Mouse (Mus musculus) lung, postnatal 10 days (tissue): ENCODE results near the gene Mical1.

Experiments used
- DNase-seq: peaks from one replicate; pipeline ENCODE4 v3.0.0; 2021

Gene Mical1

DNA sequence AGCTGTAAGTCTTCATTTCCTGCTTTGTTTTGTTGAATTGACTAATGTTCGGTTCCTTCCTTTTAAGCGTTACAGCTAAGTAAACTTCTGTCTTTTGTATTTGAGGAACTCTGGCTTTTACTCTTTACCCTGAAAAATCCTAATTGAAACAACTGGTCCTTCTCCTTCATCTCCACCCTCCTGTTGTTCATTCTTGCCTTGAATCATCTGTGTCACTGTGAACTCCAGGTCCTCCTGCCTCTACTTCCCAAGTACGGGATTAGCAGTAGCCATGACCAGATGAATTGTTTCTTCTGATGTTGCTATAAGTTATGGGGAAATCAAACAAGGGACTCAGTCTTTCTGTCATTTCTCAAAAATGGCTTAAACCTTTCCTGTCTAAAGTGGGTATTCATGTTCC, 47.3 kb downstream of the Mical1 start:
- DNase-seq: no peak

DNA sequence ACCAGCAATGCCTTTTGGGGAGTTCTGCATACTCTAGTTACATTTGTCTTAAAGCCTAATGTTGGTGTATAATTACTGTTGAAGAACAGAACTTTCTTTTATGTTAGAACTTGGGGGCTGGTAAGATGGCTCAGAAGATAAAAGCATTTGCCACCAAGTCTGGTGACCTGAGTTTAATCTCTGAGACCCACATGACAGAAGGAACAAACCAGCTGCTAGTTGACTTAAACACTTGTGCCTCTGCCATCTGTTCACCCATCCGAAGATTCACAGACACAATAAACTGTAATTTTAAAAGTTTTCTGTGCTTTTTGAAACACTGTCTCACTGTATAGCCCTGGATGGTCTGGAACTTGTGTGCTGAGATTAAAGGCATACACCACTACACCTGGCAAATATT, 49.6 kb downstream of the Mical1 start:
- DNase-seq: no peak

DNA sequence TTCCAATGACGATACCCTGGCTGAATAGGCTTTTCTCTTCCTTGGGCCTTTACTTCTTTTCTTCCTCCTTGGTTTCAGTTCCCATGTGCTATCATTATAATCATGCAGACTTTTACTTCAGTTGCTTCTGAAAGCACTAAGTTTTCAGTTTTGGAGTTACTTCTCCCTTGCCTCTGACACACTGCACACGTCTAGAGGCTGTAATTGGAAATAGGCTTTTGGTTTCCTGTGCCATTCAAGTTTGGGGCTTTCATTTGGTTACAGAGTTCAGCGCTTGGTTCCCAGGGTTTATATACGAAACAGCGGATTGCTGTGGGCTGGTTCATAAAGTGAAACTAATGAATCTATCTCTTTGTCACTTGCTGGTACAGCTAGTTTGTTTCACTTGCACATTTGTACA, 53.9 kb downstream of the Mical1 start:
- DNase-seq: no peak

DNA sequence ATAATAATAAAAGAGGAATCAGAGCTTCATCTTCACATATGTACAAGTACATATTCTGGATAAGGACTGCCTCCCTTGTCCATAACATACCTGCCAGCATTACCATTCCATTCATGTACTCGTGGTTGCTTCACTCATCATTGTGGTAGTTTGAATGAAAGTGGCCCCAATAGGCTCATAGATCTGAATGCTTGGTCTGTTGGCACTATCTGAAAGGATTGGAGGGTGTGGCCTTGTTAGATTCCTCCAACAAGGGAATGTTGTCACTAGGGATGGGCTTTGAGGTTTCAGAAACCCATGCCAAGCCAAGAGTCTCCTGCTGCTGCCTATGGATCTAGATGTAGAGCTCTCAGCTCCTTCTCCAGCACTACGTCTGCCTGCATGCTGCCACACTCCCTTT, 59.9 kb downstream of the Mical1 start:
- no peak for DNase-seq
